Mouse (Mus musculus): ENCODE data around the gene Mlph. TPM values are rescaled to one million over a fixed set of nuclear protein-coding genes. Genes with fewer than 3 reads are reported as not detected.

The Mlph gene
- polyA plus RNA-seq, 1 experiment from 2014 or later = 1.3 TPM

DNA sequence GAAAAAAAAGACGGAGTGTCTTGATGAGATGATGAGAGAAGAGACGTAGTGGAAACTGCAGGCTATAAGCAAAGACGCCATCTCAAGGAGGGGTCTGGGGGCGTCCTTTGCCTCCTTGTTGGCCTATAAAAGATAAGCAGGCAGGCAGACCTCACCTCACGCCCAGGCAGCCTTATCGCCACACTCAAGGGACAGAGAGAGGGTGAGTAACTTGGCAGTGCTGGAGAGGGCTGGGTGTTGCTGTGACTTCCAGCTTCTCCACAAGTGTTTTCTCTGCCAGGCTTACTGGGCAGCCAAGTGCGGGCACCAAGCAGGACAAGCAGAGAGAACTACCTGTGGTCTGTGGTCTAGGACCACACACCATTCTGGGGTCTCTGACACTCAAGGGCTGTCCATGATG, 36.8 kb downstream of the Mlph start:
- Histone ChIP-seq H3K27ac (no peak overlapping the region), H3K4me3 (no peak overlapping the region), H3K4me2 (no peak overlapping the region), H3K9me3 (no peaks in the 10 kb centered on the region), H3K36me3 (no peaks in the 10 kb centered on the region), H3K27me3 (no peaks in the 10 kb centered on the region), H3K4me1 (peaks cover 4% of the 10 kb centered on the region), H3K9ac (no peak overlapping the region)
- WGBS = 51% methylated on average over 7 of the region's 7 CpGs
- no peak for ATAC-seq (ENCODE audit: borderline replicate concordance, extremely low read depth, low FRiP score, low TSS enrichment)

GRCm38 (mm10) chr1:90952808-90953207, 37.9 kb downstream of the Mlph start, which contains the start of gene Prlh:
Gene Prlh (plus strand): TSS chr1:90953108.
- Histone ChIP-seq H3K9ac (no peak within 1 kb of the TSS), H3K9me3 (no peaks in the 10 kb centered on the region), H3K4me3 (no peak within 1 kb of the TSS), H3K27ac (no peak within 1 kb of the TSS), H3K4me1 (peaks cover 4% of the 10 kb centered on the region), H3K36me3 (no peaks in the 10 kb centered on the region), H3K27me3 (no peaks in the 10 kb centered on the region), H3K4me2 (no peak within 1 kb of the TSS)
- ATAC-seq (ENCODE audit: borderline replicate concordance, extremely low read depth, low FRiP score, low TSS enrichment) = no peak
- WGBS = 81% methylated on average over 8 of the region's 8 CpGs

GRCm38 (mm10) chr1:90953688-90954087, 38.8 kb downstream of the Mlph start:
- WGBS = 62% methylated on average over 11 of the region's 11 CpGs
- Histone ChIP-seq H3K27ac (no peak overlapping the region), H3K9me3 (no peaks in the 10 kb centered on the region), H3K27me3 (peaks cover 4% of the 10 kb centered on the region; the same call in 1 of the 2 replicates), H3K4me1 (peaks cover 4% of the 10 kb centered on the region), H3K36me3 (no peaks in the 10 kb centered on the region), H3K4me2 (no peak overlapping the region), H3K9ac (no peak overlapping the region), H3K4me3 (no peak overlapping the region)
- no peak for ATAC-seq (ENCODE audit: borderline replicate concordance, extremely low read depth, low FRiP score, low TSS enrichment)

- ATAC-seq (ENCODE audit: borderline replicate concordance, extremely low read depth, low FRiP score, low TSS enrichment) = peak; percentile 53; the same call in 1 of the 2 replicates
Measured at GRCm38 (mm10) chr1:90956245-90957096, 41.6 kb downstream of the Mlph start.

DNA sequence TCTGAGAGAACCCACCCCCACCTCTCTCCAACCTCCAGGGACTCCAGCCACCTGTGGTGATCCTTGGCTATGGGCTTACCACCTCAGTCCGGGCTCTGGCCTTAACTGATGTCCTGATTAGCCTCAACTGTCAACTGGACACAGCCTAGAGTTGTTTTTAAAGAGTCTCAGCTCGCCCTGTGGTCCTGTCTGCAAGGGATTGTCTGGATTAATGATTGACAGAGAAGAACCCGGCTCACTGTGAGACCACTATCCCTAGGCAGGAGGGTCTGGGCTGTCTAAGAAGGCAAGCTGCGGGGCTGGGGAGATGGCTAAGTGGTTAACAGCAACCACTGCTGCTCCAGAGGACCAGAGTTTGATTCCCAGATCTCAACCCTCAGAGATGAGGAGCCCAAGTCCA, 47.6 kb downstream of the Mlph start:
- H3K27ac ChIP-seq = peak overlapping the region; percentile 25; the same call in 1 of the 2 replicates
- H3K9me3 ChIP-seq = no peaks in the 10 kb centered on the region
- H3K4me3 ChIP-seq = no peak overlapping the region
- ATAC-seq (ENCODE audit: borderline replicate concordance, extremely low read depth, low FRiP score, low TSS enrichment) = no peak
- no peak overlapping the region for H3K4me2 ChIP-seq
- peaks cover 6% of the 10 kb centered on the region; the same call in 1 of the 2 replicates for H3K27me3 ChIP-seq
- 30% methylated on average over 4 of the region's 4 CpGs for WGBS
- no peak overlapping the region for H3K9ac ChIP-seq
- no peaks in the 10 kb centered on the region for H3K36me3 ChIP-seq
- peaks cover 14% of the 10 kb centered on the region for H3K4me1 ChIP-seq

More at GRCm38 (mm10) chr1:90956245-90957096, 41.6 kb downstream of the Mlph start:
- H3K4me2 ChIP-seq = no peak overlapping the region
- H3K27me3 ChIP-seq = peaks cover 6% of the 10 kb centered on the region; the same call in 1 of the 2 replicates
- no peaks in the 10 kb centered on the region for H3K36me3 ChIP-seq
- H3K9me3 ChIP-seq = no peaks in the 10 kb centered on the region
- no peak overlapping the region for H3K9ac ChIP-seq
- peaks cover 4% of the 10 kb centered on the region for H3K4me1 ChIP-seq
- 31% methylated on average over 7 of the region's 7 CpGs for WGBS
- H3K4me3 ChIP-seq = no peak overlapping the region
- no peak overlapping the region for H3K27ac ChIP-seq

DNA sequence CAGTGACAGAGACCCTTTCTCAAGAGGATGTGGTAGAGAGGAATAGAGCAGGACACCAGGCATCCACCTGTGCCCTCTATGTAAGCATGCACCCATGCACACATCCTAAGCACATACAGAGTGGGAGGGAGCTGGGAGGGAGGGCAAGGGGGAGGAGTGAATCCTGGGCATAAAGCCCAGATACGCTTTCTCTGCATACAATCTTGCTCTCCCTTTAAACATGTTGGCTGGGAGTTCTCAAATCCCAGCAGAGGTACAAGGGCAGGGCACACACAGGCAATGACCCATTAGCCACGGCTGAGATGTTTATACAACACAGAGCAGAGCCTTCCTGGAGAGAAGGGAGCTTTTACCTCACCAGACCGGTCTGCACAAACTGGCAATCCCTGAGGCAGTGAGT, 48.1 kb downstream of the Mlph start:
- no peak overlapping the region for H3K4me3 ChIP-seq
- peaks cover 18% of the 10 kb centered on the region for H3K4me1 ChIP-seq
- peaks cover 6% of the 10 kb centered on the region; the same call in 1 of the 2 replicates for H3K27me3 ChIP-seq
- no peaks in the 10 kb centered on the region for H3K36me3 ChIP-seq
- peak overlapping the region; percentile 25 for H3K27ac ChIP-seq
- peak; percentile 75 for ATAC-seq (ENCODE audit: borderline replicate concordance, extremely low read depth, low FRiP score, low TSS enrichment)
- H3K4me2 ChIP-seq = no peak overlapping the region
- H3K9me3 ChIP-seq = no peaks in the 10 kb centered on the region
- 3% methylated on average over 3 of the region's 3 CpGs for WGBS
- H3K9ac ChIP-seq = no peak overlapping the region

GRCm38 (mm10) chr1:90967583-90967982, 52.7 kb downstream of the Mlph start:
- WGBS = 53% methylated on average over 7 of the region's 7 CpGs

DNA sequence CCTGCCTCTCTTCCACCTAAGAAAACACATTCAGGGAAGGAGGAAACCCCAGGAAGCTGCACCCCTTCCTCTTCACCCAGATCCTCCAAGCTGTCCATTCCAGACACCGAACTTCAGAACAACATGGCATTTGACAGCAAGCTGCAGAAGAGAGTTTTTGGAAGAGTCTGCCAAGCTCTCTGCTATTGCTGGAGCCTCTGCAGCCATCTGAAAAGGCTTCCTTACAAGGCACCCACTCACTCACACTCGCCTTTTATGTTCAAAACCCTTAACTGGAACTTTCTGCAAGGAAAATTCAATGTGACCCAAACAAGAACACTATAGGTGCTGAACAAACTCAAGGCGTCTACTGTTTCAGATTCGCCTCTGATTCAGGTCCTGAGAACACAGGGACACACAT, 53.8 kb downstream of the Mlph start:
- Histone ChIP-seq H3K36me3 (no peaks in the 10 kb centered on the region), H3K9ac (no peak overlapping the region), H3K4me1 (peaks cover 34% of the 10 kb centered on the region), H3K27me3 (no peaks in the 10 kb centered on the region), H3K4me3 (no peak overlapping the region), H3K27ac (peak overlapping the region; percentile 74; the same call in 1 of the 2 replicates), H3K9me3 (no peaks in the 10 kb centered on the region), H3K4me2 (peak overlapping the region; percentile 42; the same call in 1 of the 2 replicates)
- no peak for ATAC-seq (ENCODE audit: borderline replicate concordance, extremely low read depth, low FRiP score, low TSS enrichment)
- WGBS = 58% methylated on average over 4 of the region's 4 CpGs

More at GRCm38 (mm10) chr1:90967583-90967982, 52.7 kb downstream of the Mlph start:
- H3K4me3 ChIP-seq = no peak overlapping the region
- H3K27ac ChIP-seq = no peak overlapping the region
- no peak overlapping the region for H3K4me2 ChIP-seq
- H3K27me3 ChIP-seq = no peaks in the 10 kb centered on the region
- peaks cover 36% of the 10 kb centered on the region for H3K4me1 ChIP-seq
- no peak for ATAC-seq (ENCODE audit: borderline replicate concordance, extremely low read depth, low FRiP score, low TSS enrichment)
- H3K9me3 ChIP-seq = no peaks in the 10 kb centered on the region
- H3K9ac ChIP-seq = no peak overlapping the region
- H3K36me3 ChIP-seq = no peaks in the 10 kb centered on the region

DNA sequence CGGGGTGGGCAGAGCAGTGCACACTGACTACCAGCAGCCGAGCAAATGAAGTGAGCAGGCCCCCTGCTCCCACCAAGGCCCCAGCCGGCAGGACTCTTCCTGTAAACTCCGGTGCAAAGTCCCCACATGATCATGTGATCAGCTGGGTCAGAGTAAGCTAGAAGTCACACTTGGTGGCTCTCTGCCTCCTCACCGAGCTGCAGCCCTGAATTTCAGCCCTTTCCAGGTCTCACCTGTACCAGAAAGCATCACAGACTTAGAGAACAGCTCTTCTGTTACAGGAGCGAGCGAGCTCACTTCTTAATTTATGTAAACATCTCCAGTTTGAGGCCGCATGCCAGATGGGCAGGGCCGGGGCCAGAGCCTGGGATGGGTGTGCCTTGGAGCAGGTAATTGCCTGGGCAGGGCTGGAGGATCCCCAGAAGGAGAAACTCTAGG, 54.5 kb downstream of the Mlph start, which contains the start of gene Rab17:
Gene Rab17 (minus strand): TSS at position 315 of the 438 bp plus-strand sequence.
- Histone ChIP-seq H3K27me3 (no peaks in the 10 kb centered on the region), H3K4me3 (peak within 1 kb of the TSS; percentile 17), H3K36me3 (no peaks in the 10 kb centered on the region), H3K27ac (peak within 1 kb of the TSS; percentile 74), H3K9ac (0 out of 2 replicates have a peak within 1 kb of the TSS, but pooled peaks have one; percentile 3), H3K9me3 (no peaks in the 10 kb centered on the region), H3K4me1 (peaks cover 33% of the 10 kb centered on the region), H3K4me2 (peak within 1 kb of the TSS; percentile 42)
- peak; percentile 44; the same call in 1 of the 2 replicates for ATAC-seq (ENCODE audit: borderline replicate concordance, extremely low read depth, low FRiP score, low TSS enrichment)
- 10% methylated on average over 9 of the region's 9 CpGs for WGBS

DNA sequence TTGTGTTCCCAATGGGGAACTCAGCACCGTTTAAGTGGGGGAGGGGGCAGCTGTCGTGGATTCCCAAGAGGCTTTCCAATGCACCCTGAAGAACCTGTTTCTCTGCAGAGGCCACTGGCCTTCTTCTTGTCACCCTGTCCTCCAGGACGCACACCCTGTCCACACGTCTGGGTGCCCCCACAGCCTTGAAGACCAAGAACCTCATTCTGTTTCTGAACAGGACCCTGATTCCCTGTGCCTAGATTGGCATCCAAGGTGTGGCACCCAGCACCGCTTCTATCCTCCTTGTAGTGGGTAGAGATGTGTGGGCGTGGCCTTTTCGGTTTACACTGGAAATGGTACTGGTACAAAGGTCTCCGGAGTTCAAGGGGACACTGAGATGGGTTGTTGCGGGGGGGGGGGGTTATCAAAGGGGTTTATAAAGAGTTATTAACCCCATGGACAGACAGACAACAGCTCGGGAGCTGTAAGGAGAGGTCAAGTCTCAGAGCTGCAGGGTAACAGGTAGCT, 55.1 kb downstream of the Mlph start:
- Histone ChIP-seq H3K9ac (no peak overlapping the region), H3K36me3 (no peaks in the 10 kb centered on the region), H3K27me3 (no peaks in the 10 kb centered on the region), H3K4me2 (peak overlapping the region; percentile 42; the same call in 1 of the 2 replicates), H3K4me1 (peaks cover 33% of the 10 kb centered on the region), H3K4me3 (no peak overlapping the region), H3K27ac (peak overlapping the region; percentile 74; the same call in 1 of the 2 replicates), H3K9me3 (no peaks in the 10 kb centered on the region)
- ATAC-seq (ENCODE audit: borderline replicate concordance, extremely low read depth, low FRiP score, low TSS enrichment) = no peak
- 63% methylated on average over 10 of the region's 10 CpGs for WGBS

DNA sequence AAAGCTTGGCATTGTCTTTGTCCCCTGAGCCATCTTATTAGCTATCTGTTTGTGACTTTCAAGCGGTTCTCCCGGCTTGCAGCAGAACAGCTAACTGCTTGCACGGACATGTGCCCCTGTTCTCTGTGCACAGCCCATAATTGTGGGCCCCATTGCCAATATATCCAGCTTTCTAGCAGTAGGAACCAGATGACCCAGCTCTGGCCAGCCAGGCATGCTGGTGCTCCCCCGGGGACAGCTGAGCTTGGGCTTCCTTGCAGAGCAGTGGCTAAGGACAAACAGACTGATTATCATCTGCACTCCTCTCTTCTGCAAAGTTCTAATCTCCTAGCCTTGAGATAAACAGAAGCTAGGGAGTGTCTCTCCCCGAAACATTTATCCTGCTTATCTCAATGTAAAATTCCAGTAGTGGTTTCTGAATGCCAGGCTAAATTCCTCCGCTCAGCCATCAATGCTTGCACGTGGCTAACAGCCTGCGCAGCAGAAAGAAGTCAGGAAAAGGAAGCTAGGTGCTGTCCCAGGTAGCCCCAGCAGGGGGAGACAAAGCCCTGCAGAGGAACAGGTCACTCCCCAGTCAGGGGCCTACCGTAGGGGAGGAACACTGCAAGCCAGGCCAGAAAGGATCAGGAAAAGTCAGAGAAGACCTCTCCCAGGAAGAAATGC, 58.2 kb downstream of the Mlph start:
- Histone ChIP-seq H3K4me1 (peaks cover 29% of the 10 kb centered on the region), H3K4me2 (no peak overlapping the region), H3K27ac (no peak overlapping the region), H3K9me3 (no peaks in the 10 kb centered on the region), H3K27me3 (no peaks in the 10 kb centered on the region), H3K4me3 (no peak overlapping the region), H3K9ac (no peak overlapping the region), H3K36me3 (no peaks in the 10 kb centered on the region)
- 20% methylated on average over 9 of the region's 9 CpGs for WGBS
- ATAC-seq (ENCODE audit: borderline replicate concordance, extremely low read depth, low FRiP score, low TSS enrichment) = peak; percentile 77
